Mouse (Mus musculus) heart, postnatal 10 days (tissue): ENCODE measurements around the gene Cbr2. TPM values are rescaled to one million over a fixed set of nuclear protein-coding genes. Genes with fewer than 3 reads are reported as not detected.

Experiments
- DNase-seq, 2 experiments: peaks; one replicate each; pipeline ENCODE4 v3.0.0; 2021
- intact Hi-C: fragments of 180-260 bp; cut with DNase I; formaldehyde crosslinking; loops from one replicate; pipeline ENCODE4 v1.15.1; 2025
- total RNA-seq, 2 experiments: library from RNA; stranded (reverse); gene quantifications; 2 replicates each; pipeline ENCODE4 v1.2.3; 2021

The Cbr2 gene
- total RNA-seq, 2 experiments from 2014 or later, result 8.3 to 14.4 TPM

DNA sequence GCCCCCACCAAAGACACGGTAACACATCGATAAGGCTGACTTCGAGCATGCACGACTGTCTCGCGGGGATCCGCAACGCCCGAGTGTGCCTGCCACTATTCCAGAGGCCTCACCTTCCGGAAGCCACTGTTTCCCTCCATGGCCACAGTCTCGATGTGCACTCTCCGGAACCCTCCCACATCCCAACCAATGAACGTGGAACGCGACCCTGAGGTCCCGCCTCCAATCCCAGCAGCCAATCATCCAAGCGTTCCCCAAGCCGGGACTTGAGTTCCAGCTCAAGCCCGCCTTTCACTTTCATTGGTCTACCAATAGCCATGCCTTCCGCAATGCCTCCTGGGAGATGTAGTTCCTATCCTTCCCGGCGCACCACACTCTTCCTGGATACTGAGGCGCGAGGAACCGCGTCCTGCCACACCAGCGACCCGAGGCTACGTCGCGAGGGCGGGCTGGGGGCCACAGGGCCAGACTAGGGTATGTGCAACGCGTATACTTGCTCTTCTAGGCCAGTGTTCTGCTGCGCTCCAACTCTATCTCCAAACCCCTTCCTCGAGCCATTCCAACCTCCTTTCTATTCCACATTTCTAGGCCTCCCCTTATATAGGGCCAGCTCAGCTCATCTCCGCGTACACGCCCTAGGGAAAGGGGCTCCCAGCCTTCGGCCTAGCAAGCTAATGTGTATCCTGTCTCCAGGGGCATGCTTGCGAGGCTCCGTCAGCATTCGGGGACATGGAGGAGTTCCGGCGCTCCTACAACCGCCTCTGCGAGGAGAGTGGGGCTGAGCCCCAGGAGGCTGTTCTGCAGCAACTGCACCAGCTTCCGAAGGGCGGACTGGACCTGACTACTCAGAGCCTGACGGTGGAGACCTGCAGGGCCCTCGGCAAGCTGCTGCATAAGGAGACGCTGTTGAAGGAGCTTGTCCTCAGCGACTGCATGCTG, 18.1 kb downstream of the Cbr2 start, which contains the start of the genes Cenpx and Lrrc45:
Gene Cenpx, minus strand, starts transcription at position 159 of the 939 bp plus-strand sequence.
Gene Lrrc45, plus strand, starts transcription at position 346 of the 939 bp plus-strand sequence.
- DNase-seq, result peak; percentile 99
- intact Hi-C loops, result no loop called here

DNA sequence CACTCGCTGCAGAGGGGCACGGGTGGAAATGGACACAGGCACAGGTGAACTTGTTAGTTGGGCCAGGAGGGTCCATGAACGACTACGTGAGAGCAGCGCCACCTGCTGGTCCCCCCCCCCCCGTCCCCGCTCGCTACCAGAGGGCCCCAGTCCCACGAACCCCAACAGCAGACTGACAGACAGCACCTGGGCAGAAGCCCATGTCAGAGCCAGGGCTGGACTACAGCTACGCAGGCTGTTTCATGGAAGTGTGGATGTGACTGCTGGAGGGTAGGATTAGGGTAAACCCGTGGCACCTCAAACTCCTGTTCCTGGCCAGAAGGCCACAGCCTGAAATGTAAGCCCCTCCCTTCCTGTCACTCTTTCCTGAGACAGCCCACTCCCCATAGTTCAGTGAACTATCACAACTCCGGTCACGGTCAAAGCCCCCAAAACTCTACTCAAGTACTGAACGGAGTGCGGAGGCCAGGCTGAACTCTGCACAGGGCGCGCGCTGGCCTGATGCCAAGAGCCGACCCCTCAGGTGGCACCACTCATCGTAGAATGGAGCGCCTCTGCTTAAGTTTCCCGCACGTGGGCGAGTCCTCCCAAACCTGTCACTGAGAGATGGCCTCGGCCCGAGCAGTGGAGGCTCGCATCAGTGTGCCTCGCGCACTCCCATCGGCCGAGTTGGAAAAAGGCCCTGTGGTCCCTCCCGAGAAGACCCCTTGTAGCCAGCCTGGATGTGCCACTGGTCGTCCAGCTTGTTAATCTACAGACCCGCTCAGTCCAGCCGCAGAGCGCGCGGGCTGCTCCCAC, 18.9 kb downstream of the Cbr2 start:
- intact Hi-C loops, result loop anchor here (1.0 kb wide), 2 partner anchors 54 to 89 kb away; no protein-coding TSS in a partner anchor
- DNase-seq, result peak; percentile 63 to 72

DNA sequence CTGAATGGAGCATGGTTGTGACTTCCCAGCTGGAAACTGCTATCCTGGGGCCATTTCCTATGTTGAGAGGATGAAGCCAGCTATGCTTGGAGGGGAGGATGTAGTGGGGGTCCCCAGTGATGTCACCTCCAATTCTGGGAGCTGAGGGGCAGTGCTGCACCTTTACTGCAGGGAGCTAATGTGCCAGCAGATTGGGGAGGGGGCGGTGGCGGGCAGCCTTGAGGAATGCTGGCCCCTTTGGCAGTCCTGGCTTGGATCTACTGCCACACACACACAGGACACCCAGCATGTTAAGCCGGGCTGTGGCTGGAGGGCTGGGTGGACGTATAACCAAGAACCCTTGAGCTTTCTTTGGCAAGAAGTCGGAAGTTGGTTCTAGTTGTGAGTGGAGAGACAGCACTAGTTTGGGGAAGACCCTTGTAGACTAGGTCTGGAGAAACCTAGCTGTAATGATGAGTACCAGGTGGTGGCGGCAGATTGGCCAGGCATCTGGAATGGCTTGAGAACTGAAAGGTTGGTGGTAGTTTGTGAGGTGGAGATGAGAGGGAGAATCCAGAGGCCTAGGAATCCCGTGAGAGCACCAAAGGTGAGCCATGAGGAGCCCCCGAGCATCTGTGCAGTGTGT, 19.8 kb downstream of the Cbr2 start:
- DNase-seq, result no peak
- intact Hi-C loops, result loop anchor here (1.0 to 2.0 kb wide), 3 partner anchors 53 to 197 kb away; no protein-coding TSS in a partner anchor

DNA sequence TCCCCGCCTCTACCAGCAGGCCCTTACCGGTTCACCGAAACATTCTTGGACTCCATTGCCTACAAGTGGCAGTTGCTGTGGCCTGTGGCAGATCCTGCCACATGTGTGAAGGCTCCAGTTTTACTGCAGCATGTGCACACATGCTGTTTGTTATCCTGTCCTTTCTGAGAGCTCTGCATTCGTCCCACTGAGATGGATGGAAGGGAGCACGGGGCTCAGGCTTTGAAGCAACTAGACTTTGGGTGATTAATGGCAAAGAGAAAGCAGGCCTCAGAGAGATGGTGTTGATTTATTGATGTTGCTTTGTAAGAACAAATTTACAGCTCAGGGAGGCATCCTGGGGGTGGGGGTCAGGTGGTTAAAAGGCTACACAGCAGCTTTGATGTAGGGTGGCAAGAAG, 21.2 kb downstream of the Cbr2 start:
- intact Hi-C loops, result loop anchor here (2.0 kb wide), 1 partner anchor 196 kb away; no protein-coding TSS in a partner anchor

DNA sequence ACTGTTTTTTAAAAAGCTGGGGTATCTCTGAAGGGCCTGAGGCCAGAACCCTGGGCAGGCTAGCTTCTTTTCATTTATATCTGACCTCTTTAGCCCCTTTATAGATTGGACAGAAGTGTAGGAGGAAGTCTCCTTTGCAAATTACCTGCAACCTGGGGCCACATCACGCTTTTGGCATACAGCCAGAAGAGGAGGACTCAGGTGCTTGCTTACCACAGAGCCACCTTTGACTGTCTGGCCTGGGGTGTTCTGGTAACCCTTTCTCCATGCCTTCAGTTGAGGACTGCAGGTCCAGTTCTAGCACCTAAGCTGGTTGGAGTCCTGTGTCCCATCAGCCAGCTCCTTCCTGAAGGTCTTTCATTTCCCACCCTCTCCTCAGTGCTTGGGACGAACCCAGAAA, 22.4 kb downstream of the Cbr2 start:
- no peak for DNase-seq
- intact Hi-C loops, result no loop called here

More for the DNA sequence above, 21.2 kb downstream of the Cbr2 start:
- no peak for DNase-seq

DNA sequence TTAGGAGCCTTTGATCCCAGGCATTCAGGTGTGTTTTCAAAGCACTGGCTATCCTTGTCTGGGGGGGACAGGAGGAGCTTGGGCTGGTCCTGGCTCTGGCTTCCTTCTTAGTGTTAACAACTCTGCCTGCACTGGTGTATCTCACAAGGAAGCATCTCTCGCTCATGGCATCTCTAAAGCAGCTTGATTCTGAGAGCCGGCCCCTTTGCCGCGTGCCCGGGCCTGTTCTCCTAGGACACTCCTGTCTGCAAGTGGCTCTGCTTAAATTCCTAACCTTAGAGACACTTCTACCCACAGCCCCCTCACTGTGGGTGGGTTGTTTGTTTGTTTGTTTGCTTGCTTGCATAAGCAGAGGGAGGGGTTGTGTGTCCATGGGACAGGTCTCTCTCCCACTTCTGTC, 23.9 kb downstream of the Cbr2 start:
- intact Hi-C loops, result no loop called here
- no peak for DNase-seq

DNA sequence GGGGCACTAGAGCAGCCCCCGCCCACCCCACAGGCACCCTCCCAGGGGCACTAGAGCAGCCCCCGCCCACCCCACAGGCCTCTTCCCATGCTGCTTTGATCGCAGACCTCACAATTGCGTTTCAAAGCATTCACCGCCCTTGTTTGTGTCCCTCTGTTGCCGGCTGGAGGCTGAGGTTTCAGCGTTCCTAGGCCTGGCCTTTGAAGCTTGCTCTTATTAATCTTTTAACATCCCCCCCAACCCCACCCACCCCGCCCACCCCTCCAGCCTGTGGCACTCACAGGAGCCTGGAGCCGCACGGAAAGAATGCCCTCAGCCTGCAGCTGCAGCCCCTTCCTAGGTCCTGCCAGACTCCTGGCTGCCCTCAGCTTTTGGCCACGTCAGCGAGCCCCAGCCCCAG, 24.7 kb downstream of the Cbr2 start:
- no peak for DNase-seq
- intact Hi-C loops, result no loop called here

DNA sequence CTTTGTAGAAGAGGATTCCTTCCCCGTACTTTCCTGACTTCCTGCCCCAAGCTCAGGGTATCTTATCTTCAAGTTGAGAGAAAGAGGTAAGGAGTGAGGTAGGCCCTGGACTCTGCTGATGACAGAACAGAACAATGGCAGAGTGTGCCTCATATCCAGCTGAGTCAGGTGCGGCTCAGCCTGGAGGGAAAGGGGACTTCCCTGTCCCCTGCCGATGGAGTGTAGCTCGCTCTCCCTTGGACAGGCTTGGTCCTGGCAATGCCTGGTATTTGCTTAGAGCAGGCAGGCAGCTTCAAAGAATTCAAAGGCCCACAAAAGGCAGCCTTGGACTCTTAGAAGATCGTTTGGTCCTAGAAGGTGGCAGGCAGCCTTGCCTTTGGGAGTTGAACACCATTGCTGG, 25.8 kb downstream of the Cbr2 start:
- no peak for DNase-seq
- intact Hi-C loops, result no loop called here

DNA sequence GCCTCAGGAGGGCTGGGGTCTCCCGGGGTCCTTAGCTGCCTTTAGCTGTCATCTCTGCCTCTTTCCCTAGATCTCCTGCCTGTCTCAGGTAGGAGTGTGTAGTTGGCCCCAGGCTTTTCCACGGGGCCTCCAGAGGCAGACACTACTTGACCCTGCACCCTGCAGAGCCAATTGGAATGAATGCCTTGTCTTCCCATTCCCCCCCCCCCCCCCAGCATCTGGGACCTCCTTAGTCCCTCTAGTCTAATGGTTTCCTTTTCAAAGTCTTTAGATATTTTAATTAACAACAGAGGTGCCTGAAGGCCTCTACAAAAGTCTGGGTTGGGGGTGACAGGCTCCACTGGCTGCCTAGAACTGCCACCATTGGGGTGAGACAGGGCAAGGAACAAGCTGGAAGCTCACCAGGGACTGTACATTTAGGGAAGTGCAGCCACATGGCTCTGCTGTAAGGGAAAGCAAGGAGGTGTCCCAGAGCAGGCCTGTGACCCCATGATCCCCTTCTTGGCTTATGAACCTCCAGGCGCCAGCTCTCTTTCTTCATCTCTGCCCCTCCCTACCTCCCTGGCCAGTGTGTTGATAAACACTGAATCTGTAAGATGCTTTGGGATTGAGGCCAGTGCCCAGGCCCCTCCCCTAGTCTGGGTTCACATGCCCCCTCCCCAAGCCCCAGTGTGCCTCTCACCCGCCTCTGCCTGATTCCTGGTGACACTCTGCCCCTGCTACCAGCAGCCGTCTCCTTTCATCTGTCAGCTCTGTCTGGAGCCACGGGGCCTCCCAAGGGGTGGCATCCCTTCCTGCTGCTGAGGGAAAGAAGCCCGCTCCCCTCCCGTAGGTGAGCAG, 27.2 kb downstream of the Cbr2 start:
- intact Hi-C loops, result no loop called here
- DNase-seq, result no peak

DNA sequence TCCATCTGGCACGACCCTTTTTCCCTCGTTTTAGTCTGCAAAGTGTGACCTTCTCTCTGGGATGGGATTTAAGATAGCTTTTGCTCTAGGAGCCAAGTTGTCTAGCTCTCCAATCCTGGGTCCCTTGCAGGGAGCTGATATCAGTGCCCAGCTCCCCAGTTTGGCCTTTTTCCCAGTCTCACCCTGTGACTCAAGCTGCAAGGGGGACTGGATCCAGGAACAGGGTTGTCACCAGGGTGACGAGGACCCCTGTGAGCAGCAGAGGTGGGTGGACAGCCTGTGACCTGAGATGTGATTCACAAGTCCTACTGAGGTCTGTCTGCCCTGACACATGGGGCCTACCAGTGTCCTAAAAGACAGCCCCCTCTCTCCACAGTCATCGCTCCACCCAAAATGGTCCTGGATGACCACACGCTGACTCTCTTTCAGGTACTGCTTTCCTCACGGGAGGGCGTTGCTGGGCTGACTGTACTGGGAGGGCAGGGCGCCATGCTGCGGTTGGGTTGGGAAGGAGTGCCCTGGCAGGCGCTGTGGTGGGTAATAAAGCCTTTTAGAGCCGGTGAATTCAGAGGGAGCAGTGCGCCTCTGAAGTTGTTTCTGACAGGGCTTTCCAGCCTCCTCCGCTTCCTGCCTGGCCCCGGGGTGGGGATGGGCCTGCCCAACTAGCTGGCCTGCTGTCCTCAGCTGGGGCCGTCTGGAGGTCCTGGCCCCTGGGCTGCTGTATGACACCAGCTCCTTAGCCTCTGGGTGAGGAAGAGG, 28.0 kb downstream of the Cbr2 start:
- DNase-seq, result peak; percentile 33 to 58
- intact Hi-C loops, result no loop called here

DNA sequence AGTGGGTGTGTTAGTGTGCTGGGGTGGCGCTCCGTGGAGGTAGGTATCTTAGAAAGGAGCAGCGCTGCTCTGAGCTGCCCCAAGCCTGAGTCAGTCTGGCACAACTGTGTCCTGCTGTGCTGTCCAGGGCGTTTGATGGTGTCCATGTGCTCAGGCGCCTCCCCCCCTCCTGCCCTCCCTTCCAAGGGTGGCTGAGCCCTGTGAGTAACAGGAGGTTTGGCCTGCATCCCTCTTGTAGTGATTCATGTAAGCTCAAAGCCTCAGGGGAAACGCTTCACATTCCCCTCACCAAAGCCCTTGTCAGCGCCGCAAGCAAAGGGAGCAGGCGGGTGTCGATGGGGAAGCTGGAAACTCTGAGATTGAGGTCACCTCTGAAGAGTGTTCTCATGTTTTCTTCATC, 34.2 kb downstream of the Cbr2 start:
- intact Hi-C loops, result no loop called here
- peak; percentile 77 to 81 for DNase-seq

DNA sequence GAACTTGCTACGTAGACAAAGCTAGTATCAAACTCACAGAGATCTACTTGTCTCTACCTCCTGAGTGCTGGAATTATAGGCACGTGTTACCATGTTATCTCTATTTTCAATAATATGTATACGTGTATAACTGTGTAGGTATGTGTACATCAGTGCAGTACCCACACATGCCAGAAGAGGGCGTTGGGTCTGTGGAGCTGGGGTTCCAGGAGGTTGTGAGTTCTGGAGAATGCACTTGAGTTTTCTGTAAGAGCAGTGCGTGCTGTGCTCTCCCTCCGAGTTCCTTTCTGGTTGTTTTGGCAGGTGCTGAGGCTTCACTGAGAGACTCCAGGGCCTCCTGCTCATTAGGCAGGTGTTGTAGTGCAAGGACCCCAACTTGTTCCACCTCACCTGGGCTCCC, 35.3 kb downstream of the Cbr2 start:
- intact Hi-C loops, result no loop called here
- DNase-seq, result no peak

DNA sequence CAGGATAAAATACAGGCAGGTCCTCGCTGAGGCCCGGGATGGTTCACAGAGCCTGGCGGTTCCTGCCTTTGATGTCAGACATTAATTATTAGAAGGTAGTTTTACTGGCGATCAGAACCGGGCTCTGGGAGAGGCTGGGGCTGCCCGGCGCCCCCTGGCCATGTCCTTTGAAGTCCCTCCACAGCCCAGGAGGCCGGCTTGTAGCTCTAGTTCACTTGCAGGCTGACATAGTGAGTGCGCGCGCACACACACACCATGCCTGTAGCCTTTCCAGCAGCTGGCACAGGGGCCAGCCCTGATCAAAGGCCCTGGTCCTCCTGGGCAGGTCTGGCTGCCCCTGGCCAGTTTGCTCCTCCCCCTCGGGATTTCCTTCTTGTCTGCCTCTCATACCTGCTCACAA, 36.3 kb downstream of the Cbr2 start:
- no peak for DNase-seq

DNA sequence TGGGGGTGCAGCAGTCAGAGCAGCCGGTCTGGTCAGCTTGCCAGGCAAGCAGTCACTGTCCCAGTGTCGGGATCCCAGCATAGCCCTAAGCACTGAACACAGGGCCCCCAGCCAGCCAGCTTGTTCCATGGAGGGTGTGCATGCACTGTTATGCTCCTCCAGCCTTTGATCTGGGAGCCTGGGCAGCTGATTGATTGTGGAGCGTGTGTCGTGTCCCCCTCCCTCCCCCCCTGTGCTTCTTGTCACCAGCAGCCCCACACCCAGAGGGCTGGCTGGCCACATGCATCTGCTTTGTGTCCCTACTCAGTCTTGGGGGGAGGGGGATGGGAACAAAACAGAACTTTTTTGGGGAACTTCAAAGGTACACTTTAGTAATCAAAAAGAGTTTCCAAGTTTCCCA, 36.7 kb downstream of the Cbr2 start:
- intact Hi-C loops, result no loop called here
- DNase-seq, result no peak

More for the DNA sequence above, 36.3 kb downstream of the Cbr2 start:
- intact Hi-C loops, result no loop called here

DNA sequence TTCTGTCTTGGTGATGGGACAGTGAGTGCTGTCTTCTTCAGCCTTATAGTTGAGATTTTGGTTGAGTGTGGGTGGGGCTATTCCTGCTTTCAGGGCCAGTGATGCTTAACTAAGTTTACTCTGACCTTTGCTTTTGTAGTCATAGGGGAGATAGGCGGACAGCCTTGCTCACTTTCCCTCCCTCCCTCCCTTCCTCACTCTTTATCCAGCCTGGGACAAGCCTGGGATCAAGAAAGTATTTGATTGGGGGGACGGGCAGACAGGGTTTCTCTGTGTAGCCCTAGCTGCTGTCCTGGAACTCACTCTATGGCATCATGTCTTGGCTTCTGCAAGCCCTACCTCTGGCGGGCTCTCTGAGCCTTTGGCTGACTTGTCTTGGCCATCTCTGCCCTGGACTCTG, 38.5 kb downstream of the Cbr2 start:
- intact Hi-C loops, result no loop called here
- DNase-seq, result no peak

DNA sequence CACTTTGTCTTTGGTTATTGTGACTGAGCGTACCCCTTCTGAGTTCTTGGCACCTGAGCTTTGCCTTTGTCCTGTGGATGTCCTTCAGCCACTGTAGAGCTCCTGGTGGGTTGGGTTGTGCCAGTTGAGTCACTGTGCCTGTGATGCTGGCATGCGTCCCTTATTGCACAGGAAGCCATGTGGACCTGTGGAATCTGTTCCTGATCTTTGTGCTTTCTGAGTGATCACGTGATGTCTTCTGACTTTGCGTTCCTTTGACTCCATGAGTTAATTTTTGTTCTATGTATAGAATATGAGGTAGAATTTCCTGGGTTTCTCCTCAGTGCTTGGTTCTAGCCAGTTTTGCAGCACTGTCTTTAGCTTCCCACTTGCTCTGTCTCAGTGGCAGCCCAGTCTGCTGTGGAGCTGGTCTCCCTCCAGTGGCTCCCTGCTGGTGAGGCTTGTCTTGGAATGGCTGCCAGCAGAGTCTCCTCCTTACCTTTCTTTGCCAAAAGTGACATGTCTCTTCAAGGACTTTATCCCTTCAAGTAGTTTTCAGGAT, 39.4 kb downstream of the Cbr2 start:
- DNase-seq, result peak; percentile 45 to 54
- intact Hi-C loops, result no loop called here

DNA sequence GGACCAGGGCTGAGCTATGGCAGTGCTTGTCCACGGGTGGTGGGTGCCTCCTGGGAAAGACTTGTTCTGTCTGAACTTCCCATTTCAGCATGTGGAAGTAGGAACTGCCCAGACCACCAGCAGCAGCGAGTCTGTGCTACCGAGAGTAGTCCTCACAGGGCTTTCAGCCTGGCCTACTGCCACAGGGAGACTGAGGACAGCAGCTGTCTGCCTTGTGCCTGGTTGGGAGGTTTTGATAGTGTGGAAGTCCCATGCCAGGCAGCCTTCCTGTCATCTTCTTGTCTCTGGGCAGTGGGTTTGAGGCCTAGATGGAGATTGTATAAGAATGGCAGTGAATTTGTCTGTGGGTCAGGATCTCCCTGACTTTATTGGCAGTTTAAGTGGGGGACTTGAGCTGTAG, 42.5 kb downstream of the Cbr2 start:
- intact Hi-C loops, result no loop called here
- DNase-seq, result no peak

DNA sequence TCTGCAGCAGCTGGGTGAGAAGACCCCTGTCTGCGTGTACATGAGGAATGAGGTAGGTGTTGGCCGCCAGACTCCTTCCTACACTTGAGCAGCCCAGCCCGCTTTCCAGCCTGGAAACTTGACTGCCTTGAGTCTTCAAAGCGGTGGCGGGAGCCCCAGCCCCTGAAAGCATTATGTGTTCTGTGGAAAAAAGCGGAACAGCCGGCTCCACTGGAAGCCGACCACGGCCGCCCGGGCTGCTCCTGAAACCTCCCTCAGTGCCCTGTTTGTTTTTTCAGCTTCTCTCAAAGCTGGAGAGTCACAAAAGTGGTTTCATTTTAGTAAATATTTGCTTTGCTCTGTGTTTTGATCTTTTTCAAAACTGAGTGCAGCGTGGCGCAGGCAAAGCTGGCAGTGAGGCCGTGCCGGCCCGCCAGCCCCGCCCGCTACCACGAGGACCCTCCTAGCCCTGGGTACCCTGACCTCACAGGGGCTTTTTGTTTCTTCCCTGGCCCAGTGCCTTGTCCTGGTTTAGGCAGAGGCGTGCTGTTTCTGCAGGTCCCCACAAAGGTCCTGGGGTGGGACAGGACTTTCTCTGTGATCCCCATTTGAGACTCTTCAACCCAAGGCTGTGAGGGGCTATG, 45.2 kb downstream of the Cbr2 start:
- DNase-seq, result no peak
- intact Hi-C loops, result no loop called here

DNA sequence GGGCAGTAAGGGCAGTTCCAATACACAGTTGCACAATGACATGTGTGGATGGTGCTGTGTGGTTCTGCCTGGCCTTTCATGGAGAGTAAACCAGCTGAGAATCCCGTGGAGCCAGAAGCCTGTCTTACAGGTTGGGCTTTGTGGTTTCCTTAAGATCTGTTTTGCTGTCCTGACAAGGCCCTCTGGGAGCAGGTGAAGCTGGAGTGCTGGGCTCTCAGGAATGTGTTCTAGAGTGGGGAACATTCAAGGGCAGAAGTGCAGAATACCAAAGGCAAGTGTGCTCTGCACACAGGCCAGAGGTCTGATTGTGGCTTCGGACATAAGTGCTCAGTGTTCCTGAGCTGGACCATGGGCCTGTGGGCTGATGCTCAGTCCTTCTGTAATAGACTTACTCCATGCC, 47.3 kb downstream of the Cbr2 start:
- intact Hi-C loops, result no loop called here
- DNase-seq, result no peak
